Mouse (Mus musculus) naive thymus-derived CD4-positive, alpha-beta T cell, adult 2 months (primary cell): ENCODE measurements around the gene Tns1.

Experiments
- DNase-seq: peaks from one replicate; pipeline ENCODE4 v3.0.0-alpha.2; 2011; ENCODE audit warnings: low read depth

The Tns1 gene

DNA sequence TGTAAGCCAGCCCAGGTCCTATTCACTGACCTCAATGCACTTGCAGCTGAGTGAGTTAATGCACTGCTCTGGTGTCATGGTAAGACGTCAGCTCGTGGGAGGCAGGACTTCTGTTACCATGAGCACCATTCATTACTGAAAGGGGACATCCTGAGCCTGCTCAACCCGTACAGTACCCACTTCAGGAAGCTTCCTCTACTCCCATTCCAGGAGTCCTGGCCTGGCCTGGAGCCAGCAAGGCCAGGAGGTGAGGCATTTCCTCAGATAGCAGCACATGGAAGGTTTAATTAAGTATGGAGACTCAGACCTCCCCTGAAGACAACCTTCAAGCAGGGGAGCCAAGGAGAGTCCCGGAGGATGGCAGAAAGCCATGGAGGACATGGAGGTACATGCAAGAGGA lies 169.6 kb downstream of the Tns1 start:
- no peak for DNase-seq

- DNase-seq: no peak
Observed at GRCm38 (mm10) chr1:73954015-73954408, 170.2 kb downstream of the Tns1 start.

DNA sequence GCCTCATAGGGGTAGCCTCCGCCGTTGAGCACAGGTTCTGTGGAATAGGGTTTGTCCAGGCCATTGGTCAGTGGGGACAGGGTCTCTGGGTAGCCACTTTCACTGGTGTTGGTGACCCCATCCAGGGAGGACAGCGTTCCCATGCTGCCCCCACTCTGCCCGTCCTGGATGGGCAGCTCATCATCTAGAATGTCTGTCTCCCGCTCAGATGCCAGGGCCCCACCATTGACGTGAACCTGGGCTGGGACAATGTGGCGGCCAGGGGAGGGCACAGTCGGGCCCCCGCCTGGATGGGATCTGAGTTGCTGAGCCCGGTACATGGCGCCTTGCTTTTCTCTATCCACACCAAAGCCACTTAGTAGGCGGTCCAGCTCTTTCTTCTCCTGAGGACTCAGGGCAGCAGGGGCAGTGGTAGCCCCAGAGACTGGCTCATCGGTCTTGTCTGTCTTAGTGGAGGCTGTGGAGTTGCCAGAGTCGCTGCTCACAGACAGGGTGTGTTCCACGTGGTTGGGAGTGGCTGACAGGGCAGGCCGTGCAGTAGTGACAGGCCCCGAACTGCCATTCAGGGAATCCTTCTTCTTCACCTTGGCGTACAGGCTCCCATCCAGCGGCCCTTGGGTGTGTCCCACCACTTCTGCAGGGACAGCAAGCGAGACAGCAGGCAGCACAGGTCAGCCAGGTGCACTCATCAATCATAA lies 170.8 kb downstream of the Tns1 start:
- no peak for DNase-seq

- DNase-seq: no peak
Observed at GRCm38 (mm10) chr1:73952598-73952997, 171.7 kb downstream of the Tns1 start.

DNA sequence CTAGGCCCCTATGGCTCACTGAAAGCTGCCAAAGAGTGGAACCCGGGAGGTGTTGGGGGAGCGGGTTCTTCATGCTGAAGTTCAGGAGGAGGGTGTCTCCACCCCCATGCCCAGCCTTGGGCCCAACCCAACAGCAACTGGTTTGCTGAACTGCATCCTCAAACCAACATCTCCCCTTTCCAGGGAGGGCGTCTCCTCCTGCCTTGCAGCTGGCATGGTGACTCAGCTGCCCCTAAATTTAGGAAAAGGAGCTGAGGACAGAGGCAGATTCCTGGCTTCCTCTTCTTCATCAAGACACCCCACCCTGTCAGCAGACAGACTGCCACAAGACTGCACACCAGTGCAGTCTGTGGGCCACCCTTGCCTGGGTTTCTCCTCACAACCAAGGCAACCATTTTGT lies 173.1 kb downstream of the Tns1 start:
- DNase-seq: no peak

- DNase-seq: no peak
Observed at GRCm38 (mm10) chr1:73948757-73949156, 175.5 kb downstream of the Tns1 start.

DNA sequence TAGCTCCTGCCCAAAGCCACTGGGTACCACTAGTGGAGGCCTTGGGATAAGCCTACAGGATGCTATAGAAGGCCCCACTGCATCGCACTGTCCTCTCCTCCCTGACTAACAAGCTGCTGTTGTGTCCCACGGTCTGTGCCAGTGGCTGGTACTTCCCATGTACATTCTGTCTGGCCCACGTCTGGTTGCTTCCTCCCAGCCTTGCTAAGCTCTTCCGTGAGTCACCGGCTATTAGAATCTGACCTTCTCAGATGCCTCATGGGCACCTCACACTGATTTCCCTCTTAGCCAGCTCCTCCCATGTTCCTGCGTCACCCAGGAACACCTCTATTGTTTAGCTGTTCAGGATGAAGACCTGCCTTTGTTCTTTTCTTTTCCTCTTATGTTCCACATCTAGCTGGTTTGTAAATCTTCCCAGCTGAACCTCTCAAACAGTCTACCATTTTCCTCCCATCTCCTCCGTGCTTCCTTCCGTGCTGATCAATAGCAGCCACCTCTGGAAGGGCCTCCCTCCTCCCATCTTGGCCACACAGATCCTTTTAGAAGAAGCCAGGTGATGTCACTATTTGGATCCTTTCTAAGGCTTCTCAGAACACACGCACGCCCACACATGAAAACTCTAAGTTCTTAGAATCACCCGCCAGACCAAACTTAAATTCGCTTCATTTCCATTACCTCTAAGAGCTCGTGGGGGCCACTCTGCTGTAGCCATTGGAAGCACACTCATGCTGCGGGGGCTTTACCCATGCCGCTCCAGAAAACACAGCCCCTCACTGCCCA lies 176.5 kb downstream of the Tns1 start:
- no peak for DNase-seq

GRCm38 (mm10) chr1:73946701-73947100 lies 177.5 kb downstream of the Tns1 start:
- no peak for DNase-seq

DNA sequence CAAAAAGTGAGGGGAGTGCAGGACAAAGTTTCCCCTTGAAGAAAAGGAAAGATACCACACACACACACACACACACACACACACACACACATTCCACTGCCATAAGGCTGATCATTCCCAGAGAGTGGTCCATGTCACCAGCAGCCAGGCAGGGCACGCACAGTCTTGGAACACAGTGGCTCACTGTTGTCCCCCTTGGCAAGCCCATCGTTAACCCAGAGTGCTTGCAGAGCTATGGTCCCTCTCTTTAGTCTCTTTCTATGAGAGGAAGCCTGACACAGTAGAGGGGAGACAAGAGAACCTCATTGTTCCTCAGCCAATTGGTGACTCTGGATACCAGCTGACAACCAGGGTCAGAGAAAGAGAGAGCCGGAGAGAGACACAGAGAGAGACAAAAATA lies 179.9 kb downstream of the Tns1 start:
- DNase-seq: no peak

- no peak for DNase-seq
Observed at GRCm38 (mm10) chr1:73943667-73944289, 180.5 kb downstream of the Tns1 start.

- DNase-seq: no peak
Observed at GRCm38 (mm10) chr1:73943255-73943654, 181.0 kb downstream of the Tns1 start.

DNA sequence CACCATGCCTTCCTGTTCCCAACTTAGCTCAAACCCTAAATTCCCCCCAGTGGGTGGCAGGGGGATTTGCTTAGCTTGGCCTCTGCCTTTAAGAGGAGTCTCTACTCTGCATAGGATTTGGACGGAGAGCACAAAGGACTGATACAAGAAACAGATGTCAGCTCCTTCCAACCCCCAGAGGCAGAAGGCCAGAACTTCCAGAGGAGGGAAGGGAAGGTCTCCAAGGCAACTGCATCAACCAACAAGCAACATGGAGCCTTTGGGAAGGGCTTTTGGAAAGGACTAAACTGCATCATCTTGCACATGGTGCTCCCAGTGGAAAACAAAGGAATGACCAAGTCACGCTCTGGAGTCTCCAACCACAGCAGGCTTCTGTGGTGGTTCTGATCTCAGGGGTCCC lies 182.0 kb downstream of the Tns1 start:
- DNase-seq: no peak

- DNase-seq: no peak
Observed at GRCm38 (mm10) chr1:73941697-73942096, 182.6 kb downstream of the Tns1 start.

DNA sequence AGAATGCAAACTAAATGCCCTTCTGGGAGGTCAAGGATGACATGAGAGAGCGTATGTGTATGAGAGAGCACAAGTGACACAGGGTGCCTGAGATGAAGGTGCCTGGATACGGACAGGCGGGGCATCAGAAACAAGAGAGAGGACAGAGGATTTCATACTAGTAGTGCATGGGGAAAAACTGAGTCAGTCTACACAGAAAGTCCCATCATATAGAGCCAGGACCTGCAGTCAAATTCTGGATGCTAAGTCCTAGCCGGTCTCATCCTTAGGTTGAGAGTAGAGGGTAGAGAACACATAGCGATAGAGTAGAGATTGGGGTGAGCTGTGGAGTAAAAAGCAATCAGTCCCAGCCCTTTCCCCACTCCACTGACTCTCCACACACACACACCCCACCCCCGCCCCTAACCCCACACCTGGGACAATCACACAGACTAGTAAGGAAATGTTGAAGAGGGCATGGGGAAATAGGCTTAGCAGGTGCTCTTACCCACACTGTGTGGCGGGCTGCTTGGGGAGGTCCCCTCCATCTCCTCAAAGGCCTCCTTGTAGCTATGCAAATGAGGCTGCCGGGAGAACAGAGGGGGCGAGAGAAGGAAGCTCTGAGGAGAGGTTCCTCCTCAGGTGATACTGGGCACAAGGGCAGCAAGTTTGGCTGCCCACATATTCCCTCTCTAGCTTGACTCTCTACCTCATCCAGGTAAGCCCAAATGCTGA lies 183.6 kb downstream of the Tns1 start:
- DNase-seq: peak; percentile 47

DNA sequence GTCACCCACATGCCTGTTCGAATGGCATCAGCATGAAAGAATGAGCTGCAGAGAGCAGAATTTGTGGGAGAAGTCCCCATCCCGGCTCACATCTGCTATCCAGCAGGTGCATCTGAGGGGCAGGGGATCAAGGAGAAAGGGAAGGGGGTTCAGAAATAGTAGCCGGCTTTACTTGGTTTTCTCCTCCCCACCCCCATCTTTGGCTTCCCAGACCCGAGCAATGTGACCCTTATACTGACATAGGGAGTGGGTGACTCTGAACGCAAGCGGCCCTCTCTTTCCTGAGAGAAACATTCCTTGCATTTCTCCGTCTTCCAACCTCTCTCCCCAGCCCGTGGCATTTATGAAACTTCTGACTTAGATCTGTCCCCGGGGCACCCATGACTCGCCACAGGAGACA lies 185.7 kb downstream of the Tns1 start:
- no peak for DNase-seq

GRCm38 (mm10) chr1:73937805-73938204 lies 186.4 kb downstream of the Tns1 start:
- no peak for DNase-seq

- peak; percentile 19 for DNase-seq
Observed at GRCm38 (mm10) chr1:73936537-73936936, 187.7 kb downstream of the Tns1 start.

GRCm38 (mm10) chr1:73935442-73936080 lies 188.7 kb downstream of the Tns1 start:
- peak; percentile 27 for DNase-seq

DNA sequence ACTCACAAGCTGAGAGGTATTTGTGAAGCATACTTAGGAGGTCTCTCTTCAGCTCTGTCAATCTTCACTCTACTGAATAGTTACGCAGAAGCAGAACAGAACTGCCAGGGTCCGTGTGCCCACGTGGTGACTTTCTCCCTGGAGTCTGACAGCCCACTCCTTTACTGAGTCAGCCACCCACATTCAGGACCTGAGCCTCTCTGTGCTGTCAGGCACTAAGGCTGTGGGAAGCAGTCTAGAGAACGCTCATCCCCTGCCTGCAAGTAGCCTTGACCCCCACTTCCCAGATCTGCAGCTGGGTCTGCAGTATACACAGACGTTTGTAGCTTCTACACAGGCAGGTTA lies 191.1 kb downstream of the Tns1 start:
- no peak for DNase-seq

DNA sequence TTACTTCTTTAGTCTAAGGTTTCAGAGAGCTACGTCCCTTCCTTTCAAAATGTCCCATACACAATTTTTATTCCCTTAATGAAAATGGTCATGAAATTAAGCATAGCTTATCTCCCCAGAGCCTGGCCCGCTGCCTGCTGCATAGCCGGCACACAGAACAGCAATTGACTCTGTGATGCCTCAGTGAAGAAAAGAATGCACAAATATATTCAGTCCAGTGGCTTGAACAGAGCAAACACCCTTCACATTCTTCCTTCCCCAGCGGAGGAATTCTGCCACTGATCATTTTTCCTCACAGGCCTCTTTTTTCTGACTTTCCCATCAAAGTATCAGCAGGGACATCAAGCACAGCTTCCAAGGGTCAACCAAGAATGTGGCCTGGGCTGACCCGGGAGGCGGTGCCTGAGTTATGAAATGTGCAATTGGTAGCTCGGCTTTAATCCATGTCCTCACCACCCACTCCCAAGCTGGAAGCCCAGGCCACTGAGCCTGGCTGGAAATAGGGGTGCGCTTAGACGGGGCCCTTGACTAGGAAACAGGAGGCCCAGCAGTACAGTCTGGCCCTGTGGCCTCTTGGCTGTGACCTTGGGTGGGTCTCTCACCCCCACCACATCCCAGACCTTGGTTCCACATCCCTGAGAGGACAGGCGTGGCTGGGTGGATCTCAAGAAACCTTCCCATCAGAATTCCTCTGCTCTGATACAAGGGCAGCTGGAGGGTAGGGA lies 191.7 kb downstream of the Tns1 start:
- DNase-seq: no peak

DNA sequence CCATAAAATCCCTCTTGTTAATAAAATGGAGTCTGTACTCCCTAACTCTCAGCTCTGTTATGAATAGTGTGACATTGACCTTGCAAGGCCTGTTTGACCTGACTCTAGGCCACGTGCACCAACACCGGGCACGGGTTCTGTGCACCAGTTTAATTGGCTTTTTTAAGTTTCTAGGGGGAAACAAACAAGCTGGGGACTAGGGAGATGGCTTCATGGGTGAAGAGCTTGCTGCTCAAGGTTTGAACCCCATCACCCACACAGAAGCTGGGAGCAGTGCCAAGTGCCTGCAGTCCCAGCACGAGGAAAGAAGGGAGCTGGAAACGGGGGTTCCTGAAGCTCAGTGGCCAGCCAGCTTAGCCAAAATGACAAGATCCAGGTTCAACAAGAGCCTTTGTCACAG lies 192.4 kb downstream of the Tns1 start:
- no peak for DNase-seq
